Mouse (Mus musculus): ENCODE measurements around the gene Klhl35.

GRCm38 (mm10) chr7:99476558-99477114, 10.8 kb downstream of the Klhl35 start:
- no peak for TF ChIP-seq POU5F1 (IDR thresholded peaks at IDR 0.05; ENCODE audit: borderline replicate concordance, low read length)
- no peak for TF ChIP-seq CTCF (conservative IDR thresholded peaks at IDR 0.05; ENCODE audit: low read length)

Measured in E14TG2a.4 (cell line).